Mouse (Mus musculus): ENCODE results near the gene Ndufaf2. TPM values are rescaled to one million over a fixed set of nuclear protein-coding genes. Genes with fewer than 3 reads are reported as not detected.

The Ndufaf2 gene
- polyA plus RNA-seq, 1 experiment from 2014 or later = 76.7 TPM

DNA sequence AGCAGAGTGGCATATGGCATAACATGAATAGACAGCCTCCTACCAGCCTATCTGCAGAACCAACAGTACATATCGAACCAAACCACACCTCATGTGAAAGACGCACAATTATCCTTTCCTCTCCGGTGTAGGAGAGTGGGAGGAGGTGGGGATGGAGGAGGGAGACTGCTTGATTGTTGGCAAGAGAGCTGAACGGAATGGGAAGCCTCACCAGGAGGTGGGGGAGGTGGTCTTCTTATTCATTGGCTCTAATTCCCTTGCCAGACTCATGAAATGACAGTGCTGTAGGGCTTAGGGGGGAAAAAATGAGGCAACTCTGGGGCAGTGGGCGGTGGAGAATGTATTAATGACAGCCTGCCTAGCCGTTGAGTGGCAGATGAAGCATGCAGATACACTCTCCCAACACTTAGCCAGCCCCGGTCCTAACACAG, 188.4 kb downstream of the Ndufaf2 start:
- 0 out of 2 replicates have a peak, but pooled peaks have one; percentile 27 for ATAC-seq (replicated peaks; ENCODE audit: low FRiP score)
- 21% methylated on average over 7 of the region's 7 CpGs for WGBS
- H3K27me3 ChIP-seq = no peaks in the 10 kb centered on the region
- H3K4me3 ChIP-seq (replicated peaks) = no peak overlapping the region
- H3K9ac ChIP-seq = no peak overlapping the region
- H3K36me3 ChIP-seq = no peaks in the 10 kb centered on the region
- H3K27ac ChIP-seq = no peak overlapping the region
- H3K4me1 ChIP-seq = peaks cover 22% of the 10 kb centered on the region
- H3K4me2 ChIP-seq = peak overlapping the region; percentile 12; the same call in 1 of the 2 replicates
- H3K9me3 ChIP-seq (replicated peaks) = no peaks in the 10 kb centered on the region

GRCm38 (mm10) chr13:107964616-107965015, 193.8 kb downstream of the Ndufaf2 start:
- no peaks in the 10 kb centered on the region for H3K36me3 ChIP-seq
- peaks cover 33% of the 10 kb centered on the region for H3K4me1 ChIP-seq
- H3K4me2 ChIP-seq = no peak overlapping the region
- WGBS = 44% methylated on average over 7 of the region's 7 CpGs
- ATAC-seq (replicated peaks; ENCODE audit: low FRiP score) = no peak
- H3K4me3 ChIP-seq (replicated peaks) = no peak overlapping the region
- no peaks in the 10 kb centered on the region for H3K27me3 ChIP-seq
- H3K27ac ChIP-seq = 0 out of 2 replicates have a peak overlapping the region, but pooled peaks have one; percentile 7
- no peaks in the 10 kb centered on the region for H3K9me3 ChIP-seq (replicated peaks)
- no peak overlapping the region for H3K9ac ChIP-seq

- no peaks in the 10 kb centered on the region for H3K36me3 ChIP-seq
- H3K4me2 ChIP-seq = no peak overlapping the region
- no peak overlapping the region for H3K9ac ChIP-seq
- no peaks in the 10 kb centered on the region for H3K27me3 ChIP-seq
- H3K4me1 ChIP-seq = peaks cover 33% of the 10 kb centered on the region
- WGBS = 52% methylated on average over 11 of the region's 11 CpGs
- no peak overlapping the region for H3K27ac ChIP-seq
- no peaks in the 10 kb centered on the region for H3K9me3 ChIP-seq (replicated peaks)
- H3K4me3 ChIP-seq (replicated peaks) = no peak overlapping the region
- no peak for ATAC-seq (replicated peaks; ENCODE audit: low FRiP score)
These were observed 195.0 kb downstream of the Ndufaf2 start for GRCm38 (mm10) chr13:107963471-107963870.

DNA sequence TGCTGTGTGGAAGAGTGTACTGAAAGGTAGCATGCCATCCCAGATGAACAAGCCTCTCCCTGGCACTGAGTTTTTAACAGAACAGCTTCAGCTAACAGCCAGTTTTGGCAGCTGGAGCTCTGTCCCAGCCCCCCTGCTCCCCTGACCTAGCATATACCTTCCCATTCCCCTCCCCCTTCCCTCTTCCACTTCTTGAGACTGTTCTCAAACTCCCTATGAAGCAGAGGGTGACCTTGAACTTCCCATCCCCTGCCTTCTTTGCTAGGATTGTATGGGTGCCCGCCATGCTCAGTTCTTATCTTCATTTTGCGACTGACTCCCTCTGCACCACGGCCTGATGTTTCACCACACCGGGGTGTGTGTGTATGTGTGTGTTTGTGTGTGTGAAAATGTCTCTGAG, 195.7 kb downstream of the Ndufaf2 start:
- H3K36me3 ChIP-seq = no peaks in the 10 kb centered on the region
- H3K9me3 ChIP-seq (replicated peaks) = no peaks in the 10 kb centered on the region
- no peak overlapping the region for H3K9ac ChIP-seq
- 60% methylated on average over 4 of the region's 4 CpGs for WGBS
- H3K4me3 ChIP-seq (replicated peaks) = no peak overlapping the region
- H3K27ac ChIP-seq = no peak overlapping the region
- no peak for ATAC-seq (replicated peaks; ENCODE audit: low FRiP score)
- H3K27me3 ChIP-seq = no peaks in the 10 kb centered on the region
- H3K4me1 ChIP-seq = peaks cover 39% of the 10 kb centered on the region
- H3K4me2 ChIP-seq = no peak overlapping the region

- peak overlapping the region; percentile 64 for H3K27ac ChIP-seq
- H3K9ac ChIP-seq = no peak overlapping the region
- H3K9me3 ChIP-seq (replicated peaks) = no peaks in the 10 kb centered on the region
- ATAC-seq (replicated peaks; ENCODE audit: low FRiP score) = peak; percentile 52
- H3K4me1 ChIP-seq = peaks cover 42% of the 10 kb centered on the region
- H3K36me3 ChIP-seq = no peaks in the 10 kb centered on the region
- H3K4me2 ChIP-seq = no peak overlapping the region
- no peak overlapping the region for H3K4me3 ChIP-seq (replicated peaks)
- H3K27me3 ChIP-seq = no peaks in the 10 kb centered on the region
- 66% methylated on average over 4 of the region's 4 CpGs for WGBS
These were observed 196.5 kb downstream of the Ndufaf2 start for GRCm38 (mm10) chr13:107961972-107962371.

DNA sequence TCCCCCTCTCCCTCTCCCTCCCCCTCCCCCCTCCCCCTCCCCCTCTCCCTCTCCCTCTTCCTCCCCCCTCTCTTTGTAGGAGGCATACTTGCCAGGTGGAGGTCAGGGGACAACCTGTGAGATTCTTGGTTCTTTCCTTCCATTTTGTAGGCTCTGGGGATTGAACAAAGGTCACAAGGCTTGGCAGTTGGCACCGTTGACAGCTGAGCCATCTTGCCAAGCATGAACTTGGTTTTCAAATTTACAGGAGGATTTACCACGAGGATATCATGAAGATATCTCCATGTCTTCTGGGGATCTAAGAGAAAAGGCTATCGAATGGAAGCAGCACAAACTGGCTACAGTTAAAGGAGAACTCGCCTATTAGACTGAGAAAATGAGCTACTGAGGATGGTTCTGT, 196.9 kb downstream of the Ndufaf2 start:
- H3K4me1 ChIP-seq = peaks cover 43% of the 10 kb centered on the region
- H3K4me2 ChIP-seq = no peak overlapping the region
- H3K9ac ChIP-seq = no peak overlapping the region
- no peaks in the 10 kb centered on the region for H3K9me3 ChIP-seq (replicated peaks)
- 78% methylated on average over 4 of the region's 4 CpGs for WGBS
- no peaks in the 10 kb centered on the region for H3K27me3 ChIP-seq
- no peaks in the 10 kb centered on the region for H3K36me3 ChIP-seq
- no peak overlapping the region for H3K4me3 ChIP-seq (replicated peaks)
- H3K27ac ChIP-seq = peak overlapping the region; percentile 64
- no peak for ATAC-seq (replicated peaks; ENCODE audit: low FRiP score)

DNA sequence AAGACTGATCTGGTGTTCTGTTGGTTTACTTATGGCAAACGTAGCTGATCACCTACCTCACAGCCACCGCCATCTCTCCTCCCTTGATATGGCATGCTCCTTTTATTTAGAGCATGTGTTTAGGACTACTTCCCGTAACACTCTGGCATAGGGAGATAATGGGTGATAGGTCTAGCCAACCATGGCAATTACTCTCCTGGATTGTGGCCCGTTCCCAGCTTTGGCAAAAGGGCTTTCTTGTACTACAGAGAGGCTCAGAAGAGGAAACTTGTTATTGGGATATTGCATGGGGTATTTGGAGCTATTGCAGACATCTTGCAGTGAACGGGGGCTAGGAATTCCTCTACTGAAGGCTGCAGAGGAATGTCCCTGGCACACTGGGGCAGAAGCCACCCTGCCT, 197.9 kb downstream of the Ndufaf2 start:
- Histone ChIP-seq H3K27me3 (no peaks in the 10 kb centered on the region), H3K27ac (no peak overlapping the region), H3K4me3 (replicated peaks) (no peak overlapping the region), H3K4me2 (no peak overlapping the region), H3K9me3 (replicated peaks) (no peaks in the 10 kb centered on the region), H3K4me1 (peaks cover 50% of the 10 kb centered on the region), H3K36me3 (no peaks in the 10 kb centered on the region), H3K9ac (no peak overlapping the region)
- no peak for ATAC-seq (replicated peaks; ENCODE audit: low FRiP score)
- WGBS = 81% methylated on average over 5 of the region's 5 CpGs

DNA sequence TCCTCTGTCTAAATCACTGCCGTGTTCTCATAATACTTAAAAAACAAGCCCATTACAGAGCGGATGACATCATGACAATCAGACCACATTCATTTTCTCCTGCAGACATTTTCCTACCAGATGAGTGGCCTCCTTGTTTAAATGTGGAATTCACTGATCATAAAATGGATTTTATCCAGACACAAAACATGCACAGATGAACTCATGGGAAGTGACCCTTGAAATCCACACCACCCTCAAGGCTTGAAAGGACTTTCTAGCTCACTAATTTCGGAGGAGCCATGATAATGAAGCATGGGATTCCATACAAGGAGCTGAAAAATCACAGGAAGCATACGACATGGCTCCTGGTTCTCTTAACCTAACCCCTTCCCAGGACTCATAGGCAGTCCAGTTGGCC, 198.5 kb downstream of the Ndufaf2 start:
- Histone ChIP-seq H3K4me3 (replicated peaks) (no peak overlapping the region), H3K36me3 (no peaks in the 10 kb centered on the region), H3K4me1 (peaks cover 55% of the 10 kb centered on the region), H3K27ac (no peak overlapping the region), H3K27me3 (no peaks in the 10 kb centered on the region), H3K4me2 (no peak overlapping the region), H3K9me3 (replicated peaks) (no peaks in the 10 kb centered on the region), H3K9ac (no peak overlapping the region)
- ATAC-seq (replicated peaks; ENCODE audit: low FRiP score) = no peak
- WGBS = 59% methylated on average over 4 of the region's 4 CpGs

- WGBS = 42% methylated on average over 3 of the region's 3 CpGs
- no peak overlapping the region for H3K4me3 ChIP-seq (replicated peaks)
- H3K4me2 ChIP-seq = no peak overlapping the region
- H3K27ac ChIP-seq = peak overlapping the region; percentile 85
- peaks cover 49% of the 10 kb centered on the region for H3K4me1 ChIP-seq
- ATAC-seq (replicated peaks; ENCODE audit: low FRiP score) = no peak
- no peaks in the 10 kb centered on the region for H3K27me3 ChIP-seq
- H3K36me3 ChIP-seq = no peaks in the 10 kb centered on the region
- H3K9ac ChIP-seq = no peak overlapping the region
- H3K9me3 ChIP-seq (replicated peaks) = no peaks in the 10 kb centered on the region
These were observed 202.2 kb downstream of the Ndufaf2 start for GRCm38 (mm10) chr13:107956246-107956645.

GRCm38 (mm10) chr13:107955327-107956110, 202.9 kb downstream of the Ndufaf2 start:
- Histone ChIP-seq H3K27me3 (no peaks in the 10 kb centered on the region), H3K9ac (no peak overlapping the region), H3K9me3 (replicated peaks) (no peaks in the 10 kb centered on the region), H3K4me1 (peaks cover 44% of the 10 kb centered on the region), H3K27ac (peak overlapping the region; percentile 85), H3K4me2 (peak overlapping the region; percentile 40), H3K36me3 (no peaks in the 10 kb centered on the region), H3K4me3 (replicated peaks) (no peak overlapping the region)
- WGBS = 23% methylated on average over 15 of the region's 18 CpGs
- ATAC-seq (replicated peaks; ENCODE audit: low FRiP score) = peak; percentile 83

DNA sequence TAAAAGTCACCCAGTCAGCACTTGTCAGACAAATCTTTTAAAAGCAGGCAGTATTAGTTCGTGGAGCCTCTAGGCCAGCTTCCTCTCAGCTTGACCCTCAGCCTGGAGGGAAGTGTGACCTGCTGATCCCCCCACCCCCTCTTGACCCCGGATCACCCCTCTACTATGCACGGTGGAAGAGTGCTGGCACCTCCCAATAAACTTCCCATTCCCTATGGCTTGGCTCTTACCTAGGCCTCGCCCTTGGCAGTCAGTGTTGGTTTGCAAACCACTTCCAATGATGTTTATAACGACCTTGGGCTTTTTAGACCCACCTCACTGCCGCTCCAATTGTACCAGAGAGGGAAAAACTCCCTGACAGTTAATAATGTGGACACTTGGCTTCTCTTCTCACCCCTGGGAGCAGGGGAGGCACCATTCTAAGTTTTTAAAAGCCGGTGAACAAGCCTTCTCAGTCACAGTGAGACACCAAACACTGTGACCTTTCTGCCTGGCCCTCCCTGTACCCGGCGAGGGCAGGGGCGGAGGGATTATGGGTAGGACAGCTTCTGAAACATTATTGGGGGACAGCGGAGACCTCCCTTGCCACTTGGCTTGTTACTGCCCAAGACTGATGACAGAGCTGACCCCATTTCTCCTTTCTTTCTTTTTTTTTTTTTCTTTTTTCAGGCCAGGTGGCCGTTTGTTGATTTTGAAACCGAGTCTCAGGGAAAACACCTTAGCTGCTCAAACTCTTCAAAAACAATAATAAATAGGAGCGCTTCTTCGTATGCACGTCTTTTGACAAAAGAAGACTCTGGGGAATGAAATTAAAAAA, 203.8 kb downstream of the Ndufaf2 start:
- H3K9ac ChIP-seq = no peak overlapping the region
- H3K27me3 ChIP-seq = no peaks in the 10 kb centered on the region
- 16% methylated on average over 16 of the region's 16 CpGs for WGBS
- no peaks in the 10 kb centered on the region for H3K36me3 ChIP-seq
- peak overlapping the region; percentile 85 for H3K27ac ChIP-seq
- H3K4me1 ChIP-seq = peaks cover 38% of the 10 kb centered on the region
- no peaks in the 10 kb centered on the region for H3K9me3 ChIP-seq (replicated peaks)
- peak; percentile 50 for ATAC-seq (replicated peaks; ENCODE audit: low FRiP score)
- H3K4me3 ChIP-seq (replicated peaks) = no peak overlapping the region
- peak overlapping the region; percentile 40 for H3K4me2 ChIP-seq

- ATAC-seq (replicated peaks; ENCODE audit: low FRiP score) = 0 out of 2 replicates have a peak, but pooled peaks have one; percentile 3
- H3K9me3 ChIP-seq (replicated peaks) = no peaks in the 10 kb centered on the region
- 25% methylated on average over 9 of the region's 9 CpGs for WGBS
- H3K27me3 ChIP-seq = no peaks in the 10 kb centered on the region
- no peak overlapping the region for H3K4me3 ChIP-seq (replicated peaks)
- peaks cover 38% of the 10 kb centered on the region for H3K4me1 ChIP-seq
- H3K9ac ChIP-seq = peak overlapping the region; percentile 27; the same call in 1 of the 2 replicates
- no peaks in the 10 kb centered on the region for H3K36me3 ChIP-seq
- peak overlapping the region; percentile 40; the same call in 1 of the 2 replicates for H3K4me2 ChIP-seq
- peak overlapping the region; percentile 85 for H3K27ac ChIP-seq
These were observed 204.4 kb downstream of the Ndufaf2 start for GRCm38 (mm10) chr13:107954100-107954444.

All from kidney, embryonic 15.5 days (tissue).